Mouse (Mus musculus) hindlimb bud, embryonic 11.5 days (tissue): ENCODE results near the gene Eef1g.

Source experiments
- DNase-seq: peaks from one replicate; pipeline ENCODE4 v3.0.0-alpha.2; 2012; ENCODE audit warnings: low read depth, low spot score; ENCODE audit errors: extremely low spot score

Gene Eef1g

GRCm38 (mm10) chr19:9023021-9023778 is 56.4 kb downstream of the Eef1g start:
- DNase-seq: no peak

DNA sequence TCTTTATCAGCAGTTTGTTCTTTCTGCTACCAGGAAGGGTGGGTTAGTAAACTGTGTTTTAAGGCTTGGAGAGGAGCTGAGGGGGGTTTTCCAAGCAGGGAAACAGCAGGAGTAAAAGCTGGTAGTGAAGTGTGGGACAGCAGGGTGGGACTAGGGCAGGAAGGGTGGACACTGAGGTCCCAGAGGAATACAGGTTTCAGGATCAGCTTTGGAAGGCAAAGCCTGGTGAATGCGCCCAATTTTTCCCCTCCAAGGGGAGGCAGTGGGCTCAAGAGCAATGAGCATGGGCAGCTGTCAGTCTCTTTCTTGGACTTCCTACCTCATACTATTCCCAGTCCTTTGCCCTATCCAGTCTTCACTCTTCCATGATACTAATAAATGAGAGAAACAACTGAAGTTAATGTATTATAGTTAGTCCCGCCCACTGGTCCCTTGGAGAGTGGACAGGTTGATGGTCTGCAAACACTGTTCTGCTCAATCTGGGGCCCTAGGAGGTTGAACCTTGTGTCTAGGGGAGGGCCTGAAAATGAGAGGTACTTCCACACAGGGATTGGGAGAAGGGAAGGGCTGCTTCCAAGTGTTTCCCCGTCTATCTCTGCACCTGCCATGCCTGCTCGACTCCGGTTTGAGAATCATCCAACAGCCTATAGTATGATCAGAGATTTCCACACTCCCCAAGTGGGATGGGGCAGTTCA is 58.9 kb downstream of the Eef1g start:
- no peak for DNase-seq

GRCm38 (mm10) chr19:9026634-9027033 is 59.8 kb downstream of the Eef1g start:
- no peak for DNase-seq

DNA sequence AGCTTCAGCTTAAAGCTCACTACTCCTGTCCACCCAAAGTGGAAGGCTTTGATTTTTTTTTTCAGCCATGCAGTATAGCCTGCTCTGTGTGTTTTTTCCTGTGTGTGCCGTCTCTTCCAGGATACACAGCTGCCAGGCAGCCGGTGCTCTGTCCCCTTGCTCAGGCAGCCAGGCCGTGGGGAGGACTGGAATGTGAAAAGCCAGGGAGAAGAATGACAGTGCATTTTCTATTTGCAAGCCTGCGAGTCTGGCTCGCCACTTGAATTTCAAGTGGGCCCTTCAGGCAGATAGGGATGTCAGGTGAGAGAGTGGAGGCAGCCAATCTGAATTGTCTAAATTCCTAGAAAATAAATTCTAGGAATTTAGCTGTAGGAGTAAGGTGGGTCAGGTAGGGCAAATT is 61.0 kb downstream of the Eef1g start:
- DNase-seq: no peak
